Mouse (Mus musculus): ENCODE measurements around the gene Pxn.
A peak's percentile ranks its signal among the peaks of the same experiment; 100 is the strongest.
"Not testable (repeated sequence)": the region's sequence is repeated elsewhere in the genome, so short reads cannot be mapped to it uniquely, and the experiment has no call there.

Gene Pxn

GRCm38 (mm10) chr5:115553801-115554420 is 47.4 kb downstream of the Pxn start:
- DNase-seq (ENCODE audit: low spot score), result no peak

- no peak for DNase-seq (ENCODE audit: low spot score)
Measured at GRCm38 (mm10) chr5:115554536-115555291, 48.2 kb downstream of the Pxn start.

GRCm38 (mm10) chr5:115556217-115556616 is 49.7 kb downstream of the Pxn start:
- peak; percentile 66 for DNase-seq (ENCODE audit: low spot score)

- DNase-seq (ENCODE audit: low spot score), result no peak
Measured at GRCm38 (mm10) chr5:115558182-115558794, 51.8 kb downstream of the Pxn start.

GRCm38 (mm10) chr5:115559237-115560101 is 53.0 kb downstream of the Pxn start, which contains the start of gene Rplp0:
TSS of gene Rplp0 (plus strand) at chr5:115559467.
- DNase-seq (ENCODE audit: low spot score), result peak; percentile 99

GRCm38 (mm10) chr5:115560336-115560905 is 53.9 kb downstream of the Pxn start:
- DNase-seq (ENCODE audit: low spot score), result no peak

- no peak for DNase-seq (ENCODE audit: low spot score)
Measured at GRCm38 (mm10) chr5:115563771-115564585, 57.5 kb downstream of the Pxn start.

GRCm38 (mm10) chr5:115564737-115565393 is 58.4 kb downstream of the Pxn start, which contains the start of gene Gcn1l1:
TSS of gene Gcn1l1 (plus strand) at chr5:115565254.
- DNase-seq (ENCODE audit: low spot score), result peak; percentile 69

- DNase-seq (ENCODE audit: low spot score), result no peak
Measured at GRCm38 (mm10) chr5:115565403-115565802, 58.9 kb downstream of the Pxn start.

- no peak for DNase-seq (ENCODE audit: low spot score)
Measured at GRCm38 (mm10) chr5:115568681-115569080, 62.2 kb downstream of the Pxn start.

GRCm38 (mm10) chr5:115569308-115569707 is 62.8 kb downstream of the Pxn start:
- DNase-seq (ENCODE audit: low spot score), result no peak

GRCm38 (mm10) chr5:115569721-115570120 is 63.2 kb downstream of the Pxn start:
- no peak for DNase-seq (ENCODE audit: low spot score)

- DNase-seq (ENCODE audit: low spot score), result peak; percentile 55
Measured at GRCm38 (mm10) chr5:115571086-115571485, 64.6 kb downstream of the Pxn start.

GRCm38 (mm10) chr5:115572679-115573535 is 66.4 kb downstream of the Pxn start:
- DNase-seq (ENCODE audit: low spot score), result no peak

GRCm38 (mm10) chr5:115574992-115575391 is 68.5 kb downstream of the Pxn start:
- DNase-seq (ENCODE audit: low spot score), result no peak

GRCm38 (mm10) chr5:115577686-115578085 is 71.2 kb downstream of the Pxn start:
- DNase-seq (ENCODE audit: low spot score), result not testable (repeated sequence)

- no peak for DNase-seq (ENCODE audit: low spot score)
Measured at GRCm38 (mm10) chr5:115578922-115579321, 72.4 kb downstream of the Pxn start.

GRCm38 (mm10) chr5:115579363-115579762 is 72.9 kb downstream of the Pxn start:
- DNase-seq (ENCODE audit: low spot score), result no peak
